Mouse (Mus musculus): ENCODE data around the gene Ceacam14. TPM values are rescaled to one million over a fixed set of nuclear protein-coding genes. Genes with fewer than 3 reads are reported as not detected.

Gene Ceacam14
- polyA plus RNA-seq (2012; rRNA removed) = 0.21 TPM in 1 of 2 replicates, not detected in the other

- no peak for TF ChIP-seq POLR2A (IDR thresholded peaks at IDR 0.05; ENCODE audit: borderline replicate concordance, extremely low read depth, insufficient read depth, insufficient read length, poor library complexity, severe bottlenecking)
- no peak for TF ChIP-seq CTCF (IDR thresholded peaks at IDR 0.05; ENCODE audit: borderline replicate concordance, extremely low read depth, insufficient read depth, insufficient read length)
- DNase-seq (ENCODE audit: low read depth) = no peak
These were observed at the start of gene Ceacam14 for GRCm38 (mm10) chr7:17812333-17812732. Gene Ceacam14 (plus strand): TSS chr7:17812633.

Other genes starting within 250 kb of the Ceacam14 start
- 0.03 TPM in 2 replicates for gene Ceacam5, start 99.4 kb upstream of the Ceacam14 start, polyA plus RNA-seq (2012; rRNA removed)
- gene Gm5155, start 59.1 kb downstream of the Ceacam14 start, polyA plus RNA-seq (2012; rRNA removed) = 0.03 and 0.04 TPM in 2 replicates
- 0.10 TPM in 1 of 2 replicates, not detected in the other for gene Ceacam11, start 159.5 kb downstream of the Ceacam14 start, polyA plus RNA-seq (2012; rRNA removed)
- gene Ceacam13, start 197.3 kb downstream of the Ceacam14 start, polyA plus RNA-seq (2012; rRNA removed) = not detected in 2 replicates

Data from brain, embryonic 14.5 days (tissue).